ENCODE assay signal across 9 mouse cellular contexts in the genomic region with DNA sequence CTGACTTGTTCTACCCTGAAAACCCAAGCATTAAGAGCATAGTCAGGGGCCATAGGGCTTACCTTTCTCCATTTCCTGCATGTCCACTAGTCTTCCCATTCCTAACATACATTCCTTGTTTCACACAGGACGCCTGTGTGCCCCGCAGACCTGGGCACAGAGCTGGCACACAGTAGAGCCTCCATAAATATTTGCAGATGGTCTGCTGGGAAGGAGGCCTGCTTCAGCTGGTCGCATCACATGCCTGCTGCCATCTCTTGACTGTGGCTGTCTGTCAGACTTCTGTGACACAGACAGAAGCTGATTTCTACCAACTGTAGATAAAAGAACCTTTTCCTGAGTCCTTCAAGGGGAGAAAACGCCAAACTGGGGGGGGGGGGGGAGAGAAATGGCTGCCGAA.
DNase-seq lines count a peak whose midpoint lies in the region; ATAC-seq and TF ChIP-seq lines count a peak whose summit lies in the region.
"Had no signal": no experiment of that assay in that cellular context is flagged by ENCODE, and none has a peak within 500 bp of the region (broad histone marks: within the 10 kb centered on the region; RNA-seq: fewer than 3 reads in every experiment).

No protein-coding gene starts in this region.

- 59% methylated on average over 4 of the region's 5 CpGs for WGBS in intestine, embryonic 16.5 days
- 63% methylated on average over 5 of the region's 5 CpGs for WGBS in intestine, postnatal 0 days
- WGBS in limb, embryonic 10.5 days, result 67% methylated on average over 5 of the region's 5 CpGs

- H3K36me3 ChIP-seq in intestine, embryonic 16.5 days (ENCODE audit: control insufficient read depth, insufficient read depth, low read length), result no peaks in the 10 kb centered on the region
- H3K36me3 ChIP-seq in intestine, postnatal 0 days (ENCODE audit: control insufficient read depth, insufficient read depth), result no peaks in the 10 kb centered on the region
- H3K36me3 ChIP-seq in limb, embryonic 10.5 days, result no peaks in the 10 kb centered on the region

- H3K9me3 ChIP-seq in intestine, embryonic 16.5 days (ENCODE audit: control insufficient read depth, low read length), result no peaks in the 10 kb centered on the region
- H3K9me3 ChIP-seq in intestine, postnatal 0 days (ENCODE audit: control insufficient read depth), result no peaks in the 10 kb centered on the region
- H3K9me3 ChIP-seq in limb, embryonic 10.5 days (replicated peaks), result no peaks in the 10 kb centered on the region

- no peak for ATAC-seq in intestine, embryonic 16.5 days
- ATAC-seq in intestine, postnatal 0 days, result no peak

- no peak for TF ChIP-seq CTCF in intestine, postnatal 0 days (IDR thresholded peaks at IDR 0.05; ENCODE audit: low read depth)

- DNase-seq in brain, adult 2 months (ENCODE audit: low read depth, low spot score), result peak; percentile 87
- peak; percentile 52 to 53 for DNase-seq in cerebellum, postnatal 36 days
- no peak for DNase-seq in limb, embryonic 10.5 days (ENCODE audit: low spot score)
- DNase-seq in frontal cortex, adult 2 months (ENCODE audit: extremely low spot score in 1 of 2, low spot score in 1 of 2), result no peak
- DNase-seq in testis, postnatal 14 days (ENCODE audit: low spot score), result no peak
- no peak for DNase-seq in ovary, adult 18-20 months (ENCODE audit: low spot score)
- DNase-seq: gastrocnemius, postnatal 10 days had no signal

- peaks cover 17% of the 10 kb centered on the region for H3K4me1 ChIP-seq in intestine, embryonic 16.5 days (ENCODE audit: control insufficient read depth, insufficient read depth, low read length)
- no peaks in the 10 kb centered on the region for H3K4me1 ChIP-seq in intestine, postnatal 0 days (replicated peaks; ENCODE audit: control insufficient read depth, insufficient read depth, low read length)
- peaks cover 26% of the 10 kb centered on the region for H3K4me1 ChIP-seq in limb, embryonic 10.5 days

- no peaks in the 10 kb centered on the region for H3K27me3 ChIP-seq in intestine, embryonic 16.5 days (replicated peaks; ENCODE audit: control insufficient read depth, insufficient read depth, low read length)
- H3K27me3 ChIP-seq in intestine, postnatal 0 days (replicated peaks; ENCODE audit: control insufficient read depth, insufficient read depth, low read length), result no peaks in the 10 kb centered on the region
- no peaks in the 10 kb centered on the region for H3K27me3 ChIP-seq in limb, embryonic 10.5 days (ENCODE audit: low read depth, poor library complexity, severe bottlenecking)

- H3K4me2 ChIP-seq in intestine, embryonic 16.5 days (ENCODE audit: low read depth, low read length), result no peak overlapping the region
- H3K4me2 ChIP-seq in intestine, postnatal 0 days (replicated peaks; ENCODE audit: low read depth), result no peak overlapping the region

- H3K27ac ChIP-seq in intestine, embryonic 16.5 days (ENCODE audit: low read length), result peak overlapping the region; percentile 27; the same call in 1 of the 2 replicates
- no peak overlapping the region for H3K27ac ChIP-seq in intestine, postnatal 0 days (ENCODE audit: low read depth, low read length)
- peak overlapping the region; percentile 46; the same call in 1 of the 2 replicates for H3K27ac ChIP-seq in limb, embryonic 10.5 days

- peak overlapping the region; percentile 30; the same call in 1 of the 2 replicates for H3K9ac ChIP-seq in intestine, embryonic 16.5 days (ENCODE audit: low read depth, low read length)
- H3K9ac ChIP-seq in intestine, postnatal 0 days (ENCODE audit: low read depth, low read length), result no peak overlapping the region

- H3K4me3 ChIP-seq in intestine, embryonic 16.5 days (ENCODE audit: low read length), result no peak overlapping the region
- no peak overlapping the region for H3K4me3 ChIP-seq in intestine, postnatal 0 days (ENCODE audit: low read depth, low read length)
- no peak overlapping the region for H3K4me3 ChIP-seq in limb, embryonic 10.5 days

Comparison
In these comparisons a context has a peak if more than half of its experiments do, and no peak if none do; other contexts are left out.
1. DNase-seq: peak in brain, adult 2 months (single experiment) and cerebellum, postnatal 36 days (2 of 2); none in limb, embryonic 10.5 days (single experiment), frontal cortex, adult 2 months (0 of 2), testis, postnatal 14 days (single experiment) and ovary, adult 18-20 months (single experiment).